Mouse (Mus musculus): ENCODE data around the gene Ahsa1. TPM values are rescaled to one million over a fixed set of nuclear protein-coding genes. Genes with fewer than 3 reads are reported as not detected.
A peak's percentile ranks its signal among the peaks of the same experiment; 100 is the strongest.
"Not testable (repeated sequence)": the region's sequence is repeated elsewhere in the genome, so short reads cannot be mapped to it uniquely, and the experiment has no call there.

The Ahsa1 gene
- total RNA-seq, 2 experiments from 2014 or later, result 151 to 156 TPM

DNA sequence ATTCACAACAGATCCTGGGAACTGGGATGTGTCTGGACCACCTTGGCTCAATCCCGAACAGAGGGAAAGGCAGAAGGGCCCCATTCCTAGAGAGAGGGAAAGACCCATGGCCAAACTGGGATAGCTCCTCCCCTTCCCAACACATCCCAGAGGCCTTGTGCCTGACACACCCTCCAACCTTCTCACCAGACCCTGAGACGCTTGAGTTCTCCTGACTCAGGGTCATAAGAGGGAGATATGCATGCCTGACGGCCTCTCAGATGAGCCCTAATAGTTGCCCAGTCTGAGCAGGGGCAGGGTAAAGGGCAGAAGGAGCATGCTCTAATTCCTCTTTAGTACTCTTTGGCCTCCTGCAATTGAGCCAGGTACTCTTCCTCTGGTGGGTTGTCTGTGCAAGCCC is 13.1 kb downstream of the Ahsa1 start:
- no peak for DNase-seq
- intact Hi-C loops (cut with DNase I), result loop anchor here (5.0 to 10.0 kb wide), 2 partner anchors 53 to 155 kb away; no protein-coding TSS in a partner anchor

DNA sequence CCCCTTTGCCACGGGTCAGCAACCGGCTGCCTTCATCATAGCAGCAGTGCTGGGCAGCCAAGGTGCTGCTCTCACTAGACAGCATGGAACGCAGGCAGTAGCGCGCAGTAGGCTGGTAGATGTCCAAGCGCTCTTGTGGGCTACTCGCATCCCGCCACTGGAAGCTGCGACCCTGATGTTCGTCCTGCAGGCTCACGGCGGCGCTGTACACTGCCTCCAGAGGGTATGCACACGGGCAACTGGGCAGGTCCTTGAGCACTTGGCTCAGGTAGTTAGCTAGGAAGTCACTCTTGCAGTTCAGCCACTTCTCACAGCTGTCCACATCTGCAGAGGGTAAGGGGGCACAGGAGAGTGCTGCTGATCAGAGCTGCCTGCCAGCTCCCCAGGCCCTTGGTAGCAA is 13.6 kb downstream of the Ahsa1 start:
- no peak for DNase-seq
- intact Hi-C loops (cut with DNase I), result loop anchor here (5.0 to 10.0 kb wide), 2 partner anchors 52 to 155 kb away; no protein-coding TSS in a partner anchor

DNA sequence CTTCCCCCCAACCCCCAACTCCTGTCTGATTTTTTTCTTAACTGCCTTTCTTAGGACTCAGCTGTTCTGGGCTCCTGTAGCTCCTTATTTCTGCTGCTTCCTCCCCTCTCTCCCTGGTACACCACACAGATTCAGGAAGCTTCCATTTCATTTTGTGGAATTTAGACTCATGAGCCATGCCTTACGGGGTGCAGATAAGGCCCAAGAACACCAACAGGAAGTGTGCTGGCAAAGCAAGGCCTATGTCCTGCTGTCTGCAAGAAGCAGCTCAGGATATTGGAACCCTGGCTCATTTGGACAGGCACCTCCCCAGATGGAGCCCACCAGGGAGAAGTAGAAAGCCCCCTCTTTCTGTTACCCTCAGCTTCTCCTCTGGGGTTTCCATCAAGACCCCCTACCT is 15.5 kb downstream of the Ahsa1 start:
- no peak for DNase-seq
- intact Hi-C loops (cut with DNase I), result no loop called here

DNA sequence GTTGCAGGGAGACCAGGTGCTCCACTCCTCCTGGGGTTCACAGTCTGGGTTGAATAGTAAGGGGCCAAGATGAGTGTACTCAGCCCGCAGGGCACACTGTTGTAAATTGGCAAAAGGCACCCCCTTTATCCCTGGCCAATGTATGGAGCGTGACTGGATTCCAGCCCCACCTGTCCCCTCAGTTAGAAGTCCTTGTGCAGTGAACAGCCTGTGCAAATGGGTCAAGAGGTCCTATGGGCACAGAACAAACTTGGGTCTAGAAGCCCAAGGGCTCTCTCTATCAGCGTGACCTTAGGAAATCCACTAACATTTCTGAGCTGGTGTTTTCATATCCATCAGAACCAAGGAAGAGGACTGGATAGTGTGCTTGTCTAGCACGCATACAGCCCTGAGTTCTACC is 16.5 kb downstream of the Ahsa1 start:
- intact Hi-C loops (cut with DNase I), result no loop called here
- DNase-seq, result no peak

DNA sequence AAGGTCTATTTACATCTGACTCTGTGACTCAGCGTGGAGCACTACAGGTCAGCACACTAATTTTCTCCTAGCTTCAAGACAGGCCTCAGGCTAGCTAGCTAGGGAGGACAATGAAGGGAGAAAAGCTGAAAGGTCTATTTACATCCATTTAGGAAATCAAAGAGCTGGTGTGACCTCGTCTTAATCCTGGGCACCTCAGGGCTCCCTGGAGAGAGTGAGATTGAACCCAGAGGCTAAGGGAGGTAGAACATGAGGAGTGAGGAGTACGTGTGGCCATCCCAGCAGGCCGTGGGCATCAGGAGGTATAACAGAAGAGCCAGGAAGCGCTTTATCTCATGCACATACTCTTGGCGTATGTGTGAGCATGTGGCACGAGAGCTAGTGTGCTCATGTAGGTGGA is 17.4 kb downstream of the Ahsa1 start:
- intact Hi-C loops (cut with DNase I), result no loop called here

DNA sequence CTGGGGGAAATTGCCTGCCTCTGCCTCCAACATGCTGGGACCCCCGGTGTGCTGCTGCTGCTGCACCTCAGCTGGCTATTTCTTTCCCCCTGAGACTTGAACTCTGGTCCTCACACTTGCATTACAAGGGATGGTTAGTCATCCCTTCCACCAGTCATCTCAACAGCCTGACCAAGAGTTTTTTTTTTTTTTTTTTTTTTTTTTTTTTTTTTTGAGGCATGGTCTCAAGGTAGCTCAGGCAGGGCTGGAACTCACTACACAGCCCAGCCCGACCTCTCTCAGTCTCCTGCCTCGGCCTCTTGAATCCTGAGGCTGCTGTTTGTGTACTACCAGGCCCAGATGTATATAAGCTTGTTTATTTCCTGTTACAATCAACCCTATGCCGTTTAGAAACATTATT is 18.0 kb downstream of the Ahsa1 start:
- intact Hi-C loops (cut with DNase I), result no loop called here
- DNase-seq, result no peak

More for the DNA sequence above, 17.4 kb downstream of the Ahsa1 start:
- DNase-seq, result no peak

DNA sequence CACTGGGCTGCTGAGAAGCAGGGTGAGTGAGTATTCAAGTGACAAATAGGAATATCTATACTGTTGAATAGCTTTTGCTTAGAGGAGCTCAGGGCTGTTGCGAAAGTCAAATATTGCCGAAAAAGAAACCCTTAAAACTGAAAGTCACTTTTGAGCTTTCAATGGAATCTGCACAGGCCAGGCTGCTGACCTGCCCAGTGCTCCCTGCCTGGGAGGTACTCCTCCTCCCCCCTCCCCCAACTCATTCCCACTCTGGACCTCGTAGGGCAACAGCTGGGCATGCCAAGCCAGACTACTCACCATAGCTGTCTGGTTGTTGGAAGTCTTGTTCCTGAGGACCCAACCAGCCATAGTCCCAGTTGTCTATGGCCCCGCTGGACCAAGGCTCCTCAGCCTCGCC is 18.4 kb downstream of the Ahsa1 start:
- intact Hi-C loops (cut with DNase I), result no loop called here
- no peak for DNase-seq

DNA sequence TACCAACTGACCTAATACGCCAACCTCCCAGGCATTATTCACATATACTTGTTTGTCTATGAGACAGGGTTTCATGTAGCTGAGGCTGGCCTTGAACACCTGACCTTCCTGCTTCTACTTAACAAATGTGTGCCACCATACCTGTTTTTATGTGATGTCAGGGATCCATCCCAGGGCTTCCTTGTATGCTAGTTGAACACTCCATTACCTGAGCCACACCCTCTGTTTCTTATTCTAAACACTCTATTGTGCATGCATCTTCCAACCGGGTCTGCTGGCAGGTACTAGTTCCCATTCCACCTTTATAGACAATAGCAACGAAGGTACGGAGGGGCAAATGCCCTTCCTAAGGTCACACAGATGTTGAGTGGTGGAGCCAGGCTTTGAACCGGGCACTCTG is 22.8 kb downstream of the Ahsa1 start:
- intact Hi-C loops (cut with DNase I), result no loop called here
- DNase-seq, result no peak

DNA sequence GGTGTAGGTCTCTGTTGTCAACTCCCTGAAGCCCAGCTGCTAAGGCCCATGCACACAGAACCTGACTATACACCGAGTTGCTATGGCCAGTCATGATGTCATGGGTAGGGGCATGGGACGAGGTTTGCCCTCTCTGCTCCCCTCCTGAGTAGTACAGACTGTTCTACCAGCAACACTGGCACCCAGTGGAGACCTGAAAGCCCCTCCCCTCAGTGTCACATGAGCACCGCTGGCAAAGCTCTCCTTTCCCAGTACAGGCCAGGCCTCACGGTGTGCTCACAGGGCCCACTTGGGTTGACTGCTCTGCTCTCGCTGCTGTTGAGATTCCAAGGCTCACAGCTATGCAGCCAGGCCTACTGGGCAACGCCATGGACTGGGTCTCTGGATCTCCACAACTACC is 27.7 kb downstream of the Ahsa1 start:
- DNase-seq, result no peak
- intact Hi-C loops (cut with DNase I), result no loop called here

DNA sequence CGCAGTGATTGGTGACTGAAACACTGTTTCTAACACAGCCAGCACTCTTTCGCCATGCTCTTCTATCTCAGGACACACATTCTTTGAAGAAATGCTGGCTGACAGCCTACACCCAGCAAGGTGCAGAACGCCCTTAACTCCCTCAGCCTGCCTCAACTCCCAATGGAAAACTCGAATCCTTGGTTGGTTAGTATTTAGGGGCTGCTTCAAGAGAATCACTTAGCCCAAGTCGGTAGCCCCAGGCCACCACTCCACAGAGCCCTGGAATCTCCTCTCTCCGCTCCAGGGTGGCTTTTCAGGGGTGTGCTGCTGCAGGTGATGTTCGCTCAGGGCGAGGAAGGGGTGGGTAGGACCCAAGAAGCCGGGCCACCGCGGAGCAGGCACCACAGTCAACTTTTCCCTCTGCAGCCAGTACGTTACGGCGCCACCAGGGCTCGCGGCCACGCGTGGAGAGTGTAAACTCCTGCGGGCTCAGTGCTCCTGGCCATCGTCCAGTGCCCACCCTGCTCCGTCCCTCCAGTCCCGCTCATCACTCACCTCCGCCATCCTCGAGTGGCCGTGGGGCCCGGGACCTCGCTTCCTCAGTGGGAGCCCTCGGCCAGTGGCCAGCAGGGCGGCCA is 32.9 kb downstream of the Ahsa1 start:
- DNase-seq, result no peak
- intact Hi-C loops (cut with DNase I), result no loop called here

DNA sequence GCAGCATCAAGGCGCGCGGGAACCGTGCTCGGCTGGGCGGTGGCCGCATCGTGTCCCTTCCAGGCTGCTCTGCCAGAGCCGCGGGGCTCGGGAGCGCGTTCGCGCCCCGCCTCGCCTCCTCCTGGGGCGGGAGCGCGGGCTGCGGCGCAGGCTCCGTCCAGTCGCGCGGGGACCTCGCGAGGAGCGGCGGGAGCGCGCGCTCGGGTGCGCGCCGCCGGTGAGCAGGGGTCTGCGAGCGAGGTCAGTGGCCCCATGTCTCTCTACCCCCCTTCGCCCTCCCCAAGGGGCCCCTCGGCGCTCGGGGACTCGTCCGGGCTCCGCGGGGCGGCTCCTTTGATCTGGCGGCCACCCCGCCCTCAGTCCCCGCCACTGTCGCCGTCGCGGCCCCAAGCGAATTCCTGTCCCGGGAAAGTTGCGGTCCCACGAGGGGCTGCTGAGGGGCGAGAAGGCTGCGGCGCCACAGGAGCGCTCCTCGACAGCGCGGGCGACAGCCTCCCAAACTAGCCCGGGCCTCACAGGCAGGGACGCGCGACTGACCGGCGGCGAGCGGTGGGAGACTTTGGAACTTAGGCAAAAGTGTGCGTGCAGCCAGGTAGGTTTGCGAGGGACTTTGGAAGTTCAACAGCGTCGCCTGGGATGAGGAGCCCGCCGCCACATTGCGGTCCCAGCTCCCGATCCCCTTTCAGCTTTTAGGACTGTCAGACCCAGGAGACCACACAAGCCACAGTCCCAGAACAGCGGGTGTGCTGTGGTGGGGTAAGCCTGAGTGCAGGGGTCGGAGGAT is 33.6 kb downstream of the Ahsa1 start, which contains the start of gene Ism2:
Ism2 (minus strand) TSS at position 49 of the 784 bp plus-strand sequence.
- intact Hi-C loops (cut with DNase I), result no loop called here

DNA sequence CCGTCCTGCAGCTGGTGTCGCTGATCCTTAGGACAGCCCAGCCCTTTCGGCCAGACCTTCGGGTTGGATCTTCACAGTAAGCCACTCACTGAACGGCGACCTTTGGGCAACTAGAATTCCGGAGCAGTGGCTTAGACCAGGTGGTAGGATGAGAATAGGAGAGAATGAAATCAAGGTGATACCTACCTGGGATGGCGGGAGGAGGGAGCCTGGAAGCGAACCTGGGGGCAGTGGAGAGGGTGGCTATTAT is 34.1 kb downstream of the Ahsa1 start:
- intact Hi-C loops (cut with DNase I), result no loop called here
- no peak for DNase-seq

More for the DNA sequence above, 33.6 kb downstream of the Ahsa1 start, which contains the start of gene Ism2:
- DNase-seq, result peak; percentile 31

DNA sequence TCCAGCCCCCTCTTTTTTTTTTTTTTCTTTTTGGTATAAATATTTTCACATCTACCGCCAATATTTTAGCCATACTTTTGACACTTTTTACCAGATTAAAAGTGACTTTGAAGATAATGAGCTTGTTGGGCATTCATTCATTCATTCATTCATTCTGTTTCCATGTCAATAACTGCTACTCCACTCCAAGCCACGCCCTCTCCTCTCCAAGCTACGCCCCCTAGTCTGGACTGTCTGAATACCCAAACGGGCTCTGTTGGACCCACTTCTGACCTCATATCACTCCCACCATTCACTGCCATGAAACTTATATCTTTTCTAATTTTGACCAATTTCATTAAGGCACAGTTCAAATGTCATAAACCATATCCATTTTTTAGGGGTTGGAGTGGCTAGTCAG is 34.9 kb downstream of the Ahsa1 start:
- DNase-seq, result no peak
- intact Hi-C loops (cut with DNase I), result no loop called here

DNA sequence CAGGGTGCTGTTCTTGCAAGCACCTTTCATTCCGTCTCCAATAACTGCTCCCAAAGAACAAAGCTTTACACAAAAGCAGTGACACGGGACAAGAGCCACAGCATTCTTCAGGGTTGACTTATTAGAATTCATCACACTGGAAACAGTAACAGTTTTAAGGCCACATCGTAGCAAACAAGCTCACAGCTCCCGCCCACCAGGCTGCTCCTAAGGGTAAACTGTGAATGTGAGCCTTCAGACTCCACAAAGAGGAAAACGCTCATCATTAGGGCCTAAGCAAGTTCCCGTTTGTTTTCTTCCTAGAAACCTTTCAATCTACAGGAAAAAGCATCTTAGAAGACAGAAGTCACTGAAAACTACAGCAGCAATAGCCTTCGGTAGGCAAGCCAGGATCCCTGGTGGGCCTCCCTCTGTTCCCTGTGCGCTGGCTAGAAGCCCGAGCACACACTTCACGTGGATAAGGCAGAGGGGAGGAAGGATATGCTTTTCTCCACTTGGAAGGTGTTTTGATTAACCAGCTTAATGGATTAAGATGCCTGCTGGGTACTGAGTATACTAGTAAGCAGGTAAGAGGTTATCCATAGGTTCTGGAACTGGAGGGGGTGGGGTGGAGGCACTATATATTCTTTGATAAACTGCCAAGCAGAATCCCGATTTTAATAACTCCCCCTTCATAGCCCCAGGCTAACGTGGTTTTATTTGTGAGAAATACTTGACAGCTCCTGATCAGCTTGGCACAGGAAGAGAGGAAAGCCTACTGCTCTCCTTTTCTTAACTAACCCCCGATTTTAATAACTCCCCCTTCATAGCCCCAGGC is 39.7 kb downstream of the Ahsa1 start:
- DNase-seq, result peak; percentile 56
- intact Hi-C loops (cut with DNase I), result no loop called here

DNA sequence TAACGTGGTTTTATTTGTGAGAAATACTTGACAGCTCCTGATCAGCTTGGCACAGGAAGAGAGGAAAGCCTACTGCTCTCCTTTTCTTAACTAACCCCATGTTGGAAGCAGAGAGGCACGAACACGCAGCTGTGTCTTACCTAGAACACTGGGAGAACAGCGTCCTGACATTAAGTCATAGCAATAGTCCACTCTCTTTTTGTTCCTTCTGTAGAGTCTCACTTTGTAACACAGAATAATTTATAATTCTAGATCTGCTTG is 40.2 kb downstream of the Ahsa1 start:
- intact Hi-C loops (cut with DNase I); DNase-seq: not testable (repeated sequence)

DNA sequence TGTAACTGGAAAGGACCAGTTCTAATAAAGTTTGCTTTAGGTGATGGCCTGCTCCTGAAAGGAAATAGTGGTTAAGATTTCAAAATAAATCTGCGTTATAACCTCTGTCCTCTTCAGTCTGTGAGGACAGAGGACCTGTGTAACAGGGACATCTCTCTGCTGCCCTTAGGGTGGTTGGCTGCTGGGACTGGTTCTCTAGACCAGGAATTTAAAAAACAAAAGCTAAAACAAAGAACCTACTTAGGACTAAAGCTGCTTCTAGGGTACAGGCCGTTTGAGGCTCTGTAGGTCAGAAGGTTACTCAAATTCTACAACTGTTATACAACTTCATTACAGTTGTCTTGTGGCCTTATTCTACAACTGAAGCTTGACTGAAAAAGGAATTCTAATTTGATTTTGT is 46.8 kb downstream of the Ahsa1 start:
- intact Hi-C loops (cut with DNase I), result no loop called here
- no peak for DNase-seq

DNA sequence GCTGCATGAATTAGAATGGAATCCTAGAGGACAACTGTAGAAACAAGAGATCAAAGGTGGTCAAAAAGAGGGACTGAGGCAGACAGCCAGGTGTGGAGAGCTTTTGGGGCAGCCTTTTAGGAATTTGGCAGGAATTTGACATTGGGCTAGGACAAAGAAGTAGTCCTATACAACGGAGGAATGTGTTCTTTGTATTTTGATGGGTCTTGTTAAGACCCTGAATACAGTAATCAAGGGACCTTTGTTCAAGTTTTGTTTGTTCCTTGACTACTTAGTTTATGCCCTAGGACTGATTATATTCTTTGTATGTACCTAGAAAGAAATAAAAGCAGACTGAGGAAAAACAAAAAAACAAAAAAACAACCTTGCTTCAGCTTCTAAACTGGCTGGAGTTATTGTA is 51.7 kb downstream of the Ahsa1 start:
- no peak for DNase-seq
- intact Hi-C loops (cut with DNase I), result no loop called here

DNA sequence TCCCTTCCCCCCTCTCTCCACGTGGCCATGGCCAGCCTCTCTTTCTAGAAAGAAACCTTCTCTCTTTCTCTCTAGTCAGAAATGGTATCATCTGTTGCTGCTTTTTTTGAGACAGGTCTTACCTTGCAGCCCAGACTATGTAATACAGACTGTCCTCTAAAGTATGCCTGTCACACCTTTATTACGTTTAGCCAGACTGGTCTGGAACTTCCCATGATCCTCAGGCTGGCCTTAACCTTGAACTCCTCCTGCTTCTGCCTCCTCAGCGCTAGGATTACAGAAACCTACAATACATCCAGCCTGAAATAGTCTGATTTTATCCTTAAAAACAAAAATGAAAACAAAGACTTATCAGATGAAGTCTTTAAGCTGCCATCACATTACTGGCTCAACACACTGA is 53.0 kb downstream of the Ahsa1 start:
- intact Hi-C loops (cut with DNase I), result no loop called here
- no peak for DNase-seq

Measured in left cerebral cortex, postnatal 4 days (tissue).